Mouse (Mus musculus): ENCODE measurements around the gene Epdr1. TPM values are rescaled to one million over a fixed set of nuclear protein-coding genes. Genes with fewer than 3 reads are reported as not detected.

Gene Epdr1
- polyA plus RNA-seq, 1 experiment, result 26.8 TPM

DNA sequence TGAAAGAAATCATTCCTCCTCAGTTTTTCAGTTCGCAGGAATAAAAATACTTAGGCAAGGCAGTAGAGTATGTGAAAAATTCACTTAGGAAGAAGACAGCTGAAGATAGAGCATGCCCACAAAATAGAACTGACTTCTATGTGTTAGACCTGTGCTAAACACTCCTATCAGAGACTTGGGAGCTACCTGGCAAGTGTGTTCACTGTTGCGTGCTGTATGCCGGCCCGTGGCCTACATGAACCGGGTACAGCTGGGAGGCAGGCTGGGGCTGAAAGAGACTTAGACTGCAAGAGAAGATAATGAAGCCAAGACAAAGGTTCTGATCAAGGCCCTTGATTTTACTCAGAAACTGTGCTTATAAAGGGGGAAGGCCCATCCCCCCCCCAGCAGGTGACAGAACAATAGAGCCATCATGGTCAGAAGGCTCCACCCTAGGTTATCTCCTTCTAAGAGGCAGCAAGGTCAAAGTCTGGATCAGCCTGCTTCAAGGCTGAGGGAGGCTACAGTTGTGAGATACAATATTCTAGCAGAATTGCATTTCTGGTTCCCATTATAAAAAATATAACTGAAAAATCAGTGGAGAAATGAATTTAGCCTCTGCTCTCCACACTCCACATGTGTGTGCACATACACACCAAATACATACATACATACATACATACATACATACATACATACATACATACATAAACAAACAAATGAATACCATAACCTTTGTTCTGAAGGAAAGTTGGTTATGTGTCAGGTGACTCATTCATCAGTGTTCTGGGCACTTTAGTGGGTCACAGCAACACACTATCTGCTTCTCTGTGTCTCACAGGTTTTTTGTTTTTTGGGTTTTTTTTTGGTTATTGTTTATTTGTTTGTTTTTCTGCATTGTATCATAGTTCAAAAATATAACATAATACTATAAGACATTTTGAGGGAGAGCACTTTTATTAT is 11.3 kb upstream of the Epdr1 start:
- no peaks in the 10 kb centered on the region for H3K36me3 ChIP-seq (ENCODE audit: control insufficient read depth, insufficient read depth)
- TF ChIP-seq TCF12 (IDR thresholded peaks at IDR 0.05; ENCODE audit: insufficient read depth, poor library complexity, severe bottlenecking) (no peak), POLR2A (IDR thresholded peaks at IDR 0.05; ENCODE audit: insufficient read length, low read depth) (no peak), POLR2AphosphoS2 (IDR thresholded peaks at IDR 0.05; ENCODE audit: insufficient read length, low read depth) (no peak), SRF (IDR thresholded peaks at IDR 0.05; ENCODE audit: control insufficient read depth, insufficient read length, low read depth) (no peak), MYOG (IDR thresholded peaks at IDR 0.05; ENCODE audit: control insufficient read depth in 1 of 3, insufficient read depth in 1 of 3, insufficient read length in 2 of 3, low read depth in 2 of 3) (no peak), USF1 (IDR thresholded peaks at IDR 0.05; ENCODE audit: low read depth) (no peak), CEBPB (IDR thresholded peaks at IDR 0.05; ENCODE audit: insufficient read depth, poor library complexity, severe bottlenecking) (no peak), MAX (IDR thresholded peaks at IDR 0.05; ENCODE audit: low read depth) (no peak)
- H3K4me2 ChIP-seq (ENCODE audit: low read depth), result no peak overlapping the region
- H3ac ChIP-seq (ENCODE audit: control insufficient read depth, insufficient read length), result no peak overlapping the region
- no peaks in the 10 kb centered on the region for H3K79me2 ChIP-seq (ENCODE audit: control insufficient read depth, insufficient read depth)
- no peak overlapping the region for H3K4me3 ChIP-seq
- H3K27me3 ChIP-seq (ENCODE audit: control insufficient read depth, insufficient read depth, insufficient read length), result no peaks in the 10 kb centered on the region

DNA sequence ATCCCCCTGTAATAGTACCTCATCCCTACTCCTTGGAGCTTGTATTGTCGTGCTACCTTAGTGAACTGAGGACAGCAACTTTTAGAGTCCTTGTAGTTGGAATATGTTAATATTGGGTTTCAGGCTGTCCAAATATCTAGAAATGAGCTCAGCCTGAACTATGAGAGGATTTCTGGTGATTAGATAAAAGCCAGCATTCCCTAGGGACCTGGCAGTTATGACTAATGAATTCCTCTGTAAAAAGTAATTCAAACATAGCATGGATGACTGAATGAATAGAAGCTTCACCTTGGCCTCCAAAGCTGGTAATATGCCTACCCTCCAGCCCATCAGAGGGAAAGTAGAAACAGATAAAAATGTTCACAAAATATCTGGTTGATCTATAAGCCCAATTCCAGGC is 6.7 kb upstream of the Epdr1 start:
- H3K27me3 ChIP-seq (ENCODE audit: control insufficient read depth, insufficient read depth, insufficient read length), result no peaks in the 10 kb centered on the region
- H3K4me3 ChIP-seq, result no peak overlapping the region
- no peak overlapping the region for H3ac ChIP-seq (ENCODE audit: control insufficient read depth, insufficient read length)
- H3K36me3 ChIP-seq (ENCODE audit: control insufficient read depth, insufficient read depth), result no peaks in the 10 kb centered on the region
- peak overlapping the region; percentile 28 for H3K4me2 ChIP-seq (ENCODE audit: low read depth)
- H3K79me2 ChIP-seq (ENCODE audit: control insufficient read depth, insufficient read depth), result no peaks in the 10 kb centered on the region
- TF ChIP-seq POLR2AphosphoS2 (IDR thresholded peaks at IDR 0.05; ENCODE audit: insufficient read length, low read depth), result no peak
- TF ChIP-seq MYOG (IDR thresholded peaks at IDR 0.05; ENCODE audit: control insufficient read depth in 1 of 3, insufficient read depth in 1 of 3, insufficient read length in 2 of 3, low read depth in 2 of 3), result no peak
- no peak for TF ChIP-seq CEBPB (IDR thresholded peaks at IDR 0.05; ENCODE audit: insufficient read depth, poor library complexity, severe bottlenecking)

DNA sequence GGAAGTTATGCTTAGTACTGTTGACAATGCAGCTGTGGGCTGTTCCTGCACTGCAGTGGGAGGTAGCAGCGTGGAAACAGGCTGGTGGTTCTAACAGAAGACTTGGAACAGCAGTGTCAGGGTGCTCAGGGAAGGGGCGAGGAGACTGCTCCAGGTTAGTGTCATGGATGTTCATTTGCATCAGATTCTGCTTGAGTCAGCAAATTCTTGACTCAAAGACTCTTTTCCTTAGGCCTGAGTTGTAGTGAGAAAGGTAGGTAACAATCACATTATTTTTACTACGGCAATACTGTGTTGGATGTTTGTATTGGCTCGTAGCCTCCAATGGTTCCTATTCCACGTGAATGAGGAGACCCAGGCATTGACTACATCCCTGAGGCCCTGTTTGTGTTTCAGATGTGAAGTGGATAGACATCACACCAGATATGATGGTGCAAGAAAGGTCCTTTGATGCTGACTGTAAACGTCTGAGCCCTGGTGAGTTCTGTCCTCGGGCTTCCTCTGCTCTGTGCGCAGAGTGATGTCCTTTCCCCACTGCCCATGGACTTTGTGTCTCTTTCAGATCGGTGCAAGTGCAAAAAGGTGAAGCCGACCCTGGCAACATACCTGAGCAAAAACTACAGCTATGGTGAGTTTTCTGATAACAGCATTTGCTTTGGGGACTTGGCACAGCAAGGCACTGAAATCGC is 5.0 kb upstream of the Epdr1 start:
- H3K36me3 ChIP-seq (ENCODE audit: control insufficient read depth, insufficient read depth), result no peaks in the 10 kb centered on the region
- no peaks in the 10 kb centered on the region for H3K79me2 ChIP-seq (ENCODE audit: control insufficient read depth, insufficient read depth)
- TF ChIP-seq USF1 (IDR thresholded peaks at IDR 0.05; ENCODE audit: low read depth) (no peak), E2F4 (IDR thresholded peaks at IDR 0.05; ENCODE audit: insufficient read depth) (no peak)
- no peak overlapping the region for H3ac ChIP-seq (ENCODE audit: control insufficient read depth, insufficient read length)
- H3K27me3 ChIP-seq (ENCODE audit: control insufficient read depth, insufficient read depth, insufficient read length), result no peaks in the 10 kb centered on the region
- H3K4me2 ChIP-seq (ENCODE audit: low read depth), result peak overlapping the region; percentile 89
- peak overlapping the region; percentile 12 for H3K4me3 ChIP-seq

DNA sequence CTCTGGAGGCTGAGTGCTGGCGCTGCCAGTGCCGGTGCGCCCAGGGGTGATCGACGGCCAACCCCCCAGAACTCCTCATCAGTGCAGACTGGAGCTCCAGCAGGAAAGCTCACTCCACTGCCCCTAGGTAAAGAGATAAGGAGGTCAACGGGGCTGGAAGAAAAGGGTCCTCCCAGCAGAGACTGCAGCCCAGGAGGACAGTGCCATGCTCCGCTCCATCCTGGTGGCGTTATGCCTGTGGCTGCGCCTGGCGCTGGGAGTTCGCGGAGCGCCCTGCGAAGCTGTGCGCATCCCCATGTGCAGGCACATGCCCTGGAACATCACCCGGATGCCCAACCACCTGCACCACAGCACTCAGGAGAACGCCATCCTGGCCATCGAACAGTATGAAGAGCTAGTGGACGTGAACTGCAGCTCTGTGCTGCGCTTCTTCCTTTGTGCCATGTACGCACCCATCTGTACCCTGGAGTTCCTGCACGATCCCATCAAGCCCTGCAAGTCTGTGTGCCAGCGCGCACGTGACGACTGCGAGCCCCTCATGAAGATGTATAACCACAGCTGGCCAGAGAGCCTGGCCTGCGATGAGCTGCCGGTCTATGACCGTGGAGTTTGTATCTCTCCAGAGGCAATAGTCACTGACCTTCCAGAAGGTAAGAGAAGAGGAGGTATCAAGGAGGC is 3.6 kb upstream of the Epdr1 start:
- Histone ChIP-seq H3K27me3 (ENCODE audit: control insufficient read depth, insufficient read depth, insufficient read length) (no peaks in the 10 kb centered on the region), H3K4me3 (peak overlapping the region; percentile 12), H3K36me3 (ENCODE audit: control insufficient read depth, insufficient read depth) (no peaks in the 10 kb centered on the region), H3K4me2 (ENCODE audit: low read depth) (peak overlapping the region; percentile 89), H3ac (ENCODE audit: control insufficient read depth, insufficient read length) (no peak overlapping the region), H3K79me2 (ENCODE audit: control insufficient read depth, insufficient read depth) (no peaks in the 10 kb centered on the region)
- no peak for TF ChIP-seq POLR2AphosphoS2 (IDR thresholded peaks at IDR 0.05; ENCODE audit: insufficient read length, low read depth)
- TF ChIP-seq CEBPB (IDR thresholded peaks at IDR 0.05; ENCODE audit: insufficient read depth, poor library complexity, severe bottlenecking), result no peak
- no peak for TF ChIP-seq REST (IDR thresholded peaks at IDR 0.05; ENCODE audit: insufficient read depth, insufficient read length)
- no peak for TF ChIP-seq MYOD1 (IDR thresholded peaks at IDR 0.05; ENCODE audit: control insufficient read depth in 1 of 3, insufficient read length in 2 of 3, low read depth in 2 of 3)
- no peak for TF ChIP-seq SRF (IDR thresholded peaks at IDR 0.05; ENCODE audit: control insufficient read depth, insufficient read length, low read depth)
- TF ChIP-seq POLR2A (IDR thresholded peaks at IDR 0.05; ENCODE audit: insufficient read length, low read depth), result no peak
- TF ChIP-seq MAX (IDR thresholded peaks at IDR 0.05; ENCODE audit: low read depth), result no peak
- TF ChIP-seq USF1 (IDR thresholded peaks at IDR 0.05; ENCODE audit: low read depth), result no peak
- no peak for TF ChIP-seq TCF3 (IDR thresholded peaks at IDR 0.05; ENCODE audit: insufficient read length, low read depth)
- TF ChIP-seq MYOG (IDR thresholded peaks at IDR 0.05; ENCODE audit: control insufficient read depth in 1 of 3, insufficient read depth in 1 of 3, insufficient read length in 2 of 3, low read depth in 2 of 3), result no peak
